ENCODE assay signal across 20 mouse cellular contexts in the genomic region with DNA sequence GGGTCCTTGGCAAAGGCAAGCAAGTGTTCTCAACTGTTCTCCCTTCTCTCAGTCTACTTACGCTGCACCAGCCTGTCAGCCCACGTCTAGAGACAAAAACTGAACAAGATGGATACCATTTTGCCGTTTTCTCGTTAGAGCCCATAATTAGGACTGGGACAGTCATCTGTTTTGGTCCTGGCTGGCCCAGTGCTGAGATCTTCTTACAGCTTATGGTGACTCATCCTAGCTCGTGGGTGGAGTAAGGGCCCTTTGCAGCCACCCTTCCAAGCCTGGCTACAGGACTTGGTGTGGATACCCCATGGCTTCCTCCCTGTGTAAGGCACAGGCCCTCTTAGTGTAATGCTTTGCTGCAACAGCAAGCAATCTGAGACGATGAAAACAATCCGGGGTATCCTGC.
A peak's percentile ranks its signal among the peaks of the same experiment; 100 is the strongest.
DNase-seq lines count a peak whose midpoint lies in the region; ATAC-seq lines count a peak whose summit lies in the region.
"Had no signal": no experiment of that assay in that cellular context is flagged by ENCODE, and none has a peak within 500 bp of the region (broad histone marks: within the 10 kb centered on the region; RNA-seq: fewer than 3 reads in every experiment).

No protein-coding gene starts in this region.

- ATAC-seq in frontal cortex, adult (ENCODE audit: low TSS enrichment) = peak; percentile 82
- ATAC-seq: forebrain, embryonic 15.5 days; hindbrain, postnatal 0 days; intestine, embryonic 15.5 days had no signal

- DNase-seq in frontal cortex, postnatal 10 days (ENCODE audit: low spot score in 2 of 2) = no peak
- peak; percentile 24 for DNase-seq in 3T3-L1 (ENCODE audit: low read depth, low spot score)
- DNase-seq in brain, adult 2 months (ENCODE audit: low read depth, low spot score) = peak; percentile 71
- DNase-seq in telencephalon, adult 2 months (ENCODE audit: low read depth, low spot score) = peak; percentile 36
- no peak for DNase-seq in heart, postnatal 10 days
- DNase-seq in neural tube, embryonic 10.5 days (ENCODE audit: extremely low spot score, low spot score) = no peak
- DNase-seq: adrenal gland, adult 8-10 months; adrenal gland, postnatal 36 days; cerebellum, adult 11 months; cerebellum, adult 8-10 months; cerebellum, postnatal 14 days; embryo, embryonic 11 days; gastrocnemius, adult 2 months; gastrocnemius, postnatal 36 days; heart, adult 11 months; heart, postnatal 14 days had no signal

- intact Hi-C loops in heart, postnatal 10 days (cut with DNase I) = no loop called here

Comparison
In these comparisons a context has a peak if more than half of its experiments do, and no peak if none do; other contexts are left out.
1. DNase-seq: peak in 3T3-L1 (single experiment), brain, adult 2 months (single experiment) and telencephalon, adult 2 months (single experiment); none in frontal cortex, postnatal 10 days (0 of 2), heart, postnatal 10 days (0 of 2) and neural tube, embryonic 10.5 days (single experiment).